Mouse (Mus musculus): ENCODE measurements around the gene Asf1b. TPM values are rescaled to one million over a fixed set of nuclear protein-coding genes. Genes with fewer than 3 reads are reported as not detected.
"Not testable (repeated sequence)": the region's sequence is repeated elsewhere in the genome, so short reads cannot be mapped to it uniquely, and the experiment has no call there.

Asf1b gene
- polyA plus RNA-seq, 1 experiment from 2014 or later, result 72.2 TPM

- Histone ChIP-seq H3K27me3 (ENCODE audit: control insufficient read depth, insufficient read depth, low read length) (peaks cover 10% of the 10 kb centered on the region), H3K9me3 (replicated peaks; ENCODE audit: control insufficient read depth, low read length) (no peaks in the 10 kb centered on the region), H3K4me3 (ENCODE audit: low read depth, low read length) (no peak overlapping the region), H3K4me1 (ENCODE audit: control insufficient read depth, insufficient read depth, low read length) (peaks cover 21% of the 10 kb centered on the region), H3K9ac (ENCODE audit: low read depth, low read length) (no peak overlapping the region), H3K36me3 (ENCODE audit: control insufficient read depth, insufficient read depth, low read length) (no peaks in the 10 kb centered on the region), H3K4me2 (no peak overlapping the region), H3K27ac (ENCODE audit: low read depth, low read length) (no peak overlapping the region)
- ATAC-seq (replicated peaks; ENCODE audit: insufficient number of reproducible peaks, low FRiP score, low TSS enrichment), result no peak
- WGBS (ENCODE audit: insufficient replicate concordance), result 66% methylated on average over 12 of the region's 12 CpGs
Observed at GRCm38 (mm10) chr8:84002957-84003611, 47.8 kb downstream of the Asf1b start.

GRCm38 (mm10) chr8:84003612-84004246 is 48.4 kb downstream of the Asf1b start:
- peak overlapping the region; percentile 81 for H3K9ac ChIP-seq (ENCODE audit: low read depth, low read length)
- peak overlapping the region; percentile 89 for H3K4me2 ChIP-seq
- H3K9me3 ChIP-seq (replicated peaks; ENCODE audit: control insufficient read depth, low read length), result no peaks in the 10 kb centered on the region
- no peaks in the 10 kb centered on the region for H3K36me3 ChIP-seq (ENCODE audit: control insufficient read depth, insufficient read depth, low read length)
- no peak overlapping the region for H3K27ac ChIP-seq (ENCODE audit: low read depth, low read length)
- 78% methylated on average over 6 of the region's 6 CpGs for WGBS (ENCODE audit: insufficient replicate concordance)
- no peak for ATAC-seq (replicated peaks; ENCODE audit: insufficient number of reproducible peaks, low FRiP score, low TSS enrichment)
- H3K4me1 ChIP-seq (ENCODE audit: control insufficient read depth, insufficient read depth, low read length), result peaks cover 20% of the 10 kb centered on the region
- peaks cover 10% of the 10 kb centered on the region for H3K27me3 ChIP-seq (ENCODE audit: control insufficient read depth, insufficient read depth, low read length)
- peak overlapping the region; percentile 66 for H3K4me3 ChIP-seq (ENCODE audit: low read depth, low read length)

- peak overlapping the region; percentile 89 for H3K4me2 ChIP-seq
- peaks cover 10% of the 10 kb centered on the region for H3K27me3 ChIP-seq (ENCODE audit: control insufficient read depth, insufficient read depth, low read length)
- 2% methylated on average over 30 of the region's 30 CpGs for WGBS (ENCODE audit: insufficient replicate concordance)
- peaks cover 10% of the 10 kb centered on the region for H3K4me1 ChIP-seq (ENCODE audit: control insufficient read depth, insufficient read depth, low read length)
- peak; percentile 77 for ATAC-seq (replicated peaks; ENCODE audit: insufficient number of reproducible peaks, low FRiP score, low TSS enrichment)
- H3K9ac ChIP-seq (ENCODE audit: low read depth, low read length), result peak overlapping the region; percentile 81
- H3K27ac ChIP-seq (ENCODE audit: low read depth, low read length), result peak overlapping the region; percentile 72
- H3K9me3 ChIP-seq (replicated peaks; ENCODE audit: control insufficient read depth, low read length), result no peaks in the 10 kb centered on the region
- H3K4me3 ChIP-seq (ENCODE audit: low read depth, low read length), result peak overlapping the region; percentile 66
- H3K36me3 ChIP-seq (ENCODE audit: control insufficient read depth, insufficient read depth, low read length), result no peaks in the 10 kb centered on the region
Observed at GRCm38 (mm10) chr8:84004533-84005201, 49.4 kb downstream of the Asf1b start.

GRCm38 (mm10) chr8:84005502-84005901 is 50.2 kb downstream of the Asf1b start:
- ATAC-seq (replicated peaks; ENCODE audit: insufficient number of reproducible peaks, low FRiP score, low TSS enrichment); H3K9ac ChIP-seq (ENCODE audit: low read depth, low read length); H3K4me3 ChIP-seq (ENCODE audit: low read depth, low read length); H3K27ac ChIP-seq (ENCODE audit: low read depth, low read length); H3K4me2 ChIP-seq; H3K36me3 ChIP-seq (ENCODE audit: control insufficient read depth, insufficient read depth, low read length); H3K9me3 ChIP-seq (replicated peaks; ENCODE audit: control insufficient read depth, low read length): not testable (repeated sequence)
- Histone ChIP-seq H3K4me1 (ENCODE audit: control insufficient read depth, insufficient read depth, low read length) (peaks cover 10% of the 10 kb centered on the region), H3K27me3 (ENCODE audit: control insufficient read depth, insufficient read depth, low read length) (peaks cover 16% of the 10 kb centered on the region)
- WGBS (ENCODE audit: insufficient replicate concordance), result 89% methylated on average over 7 of the region's 7 CpGs

GRCm38 (mm10) chr8:84008362-84008761 is 53.1 kb downstream of the Asf1b start:
- H3K27ac ChIP-seq (ENCODE audit: low read depth, low read length), result no peak overlapping the region
- no peak overlapping the region for H3K4me2 ChIP-seq
- H3K9ac ChIP-seq (ENCODE audit: low read depth, low read length), result no peak overlapping the region
- no peak overlapping the region for H3K4me3 ChIP-seq (ENCODE audit: low read depth, low read length)
- WGBS (ENCODE audit: insufficient replicate concordance), result 29% methylated on average over 7 of the region's 7 CpGs
- H3K36me3 ChIP-seq (ENCODE audit: control insufficient read depth, insufficient read depth, low read length), result no peaks in the 10 kb centered on the region
- H3K27me3 ChIP-seq (ENCODE audit: control insufficient read depth, insufficient read depth, low read length), result peaks cover 38% of the 10 kb centered on the region
- no peaks in the 10 kb centered on the region for H3K9me3 ChIP-seq (replicated peaks; ENCODE audit: control insufficient read depth, low read length)
- ATAC-seq (replicated peaks; ENCODE audit: insufficient number of reproducible peaks, low FRiP score, low TSS enrichment), result no peak
- peaks cover 23% of the 10 kb centered on the region for H3K4me1 ChIP-seq (ENCODE audit: control insufficient read depth, insufficient read depth, low read length)

GRCm38 (mm10) chr8:84009876-84010275 is 54.6 kb downstream of the Asf1b start:
- Histone ChIP-seq H3K27me3 (ENCODE audit: control insufficient read depth, insufficient read depth, low read length) (peaks cover 40% of the 10 kb centered on the region), H3K27ac (ENCODE audit: low read depth, low read length) (no peak overlapping the region), H3K9me3 (replicated peaks; ENCODE audit: control insufficient read depth, low read length) (no peaks in the 10 kb centered on the region), H3K4me1 (ENCODE audit: control insufficient read depth, insufficient read depth, low read length) (peaks cover 19% of the 10 kb centered on the region), H3K36me3 (ENCODE audit: control insufficient read depth, insufficient read depth, low read length) (no peaks in the 10 kb centered on the region), H3K4me3 (ENCODE audit: low read depth, low read length) (no peak overlapping the region), H3K9ac (ENCODE audit: low read depth, low read length) (no peak overlapping the region), H3K4me2 (peak overlapping the region; percentile 29; the same call in 1 of the 2 replicates)
- 1% methylated on average over 11 of the region's 11 CpGs for WGBS (ENCODE audit: insufficient replicate concordance)
- no peak for ATAC-seq (replicated peaks; ENCODE audit: insufficient number of reproducible peaks, low FRiP score, low TSS enrichment)

- Histone ChIP-seq H3K9ac (ENCODE audit: low read depth, low read length) (peak overlapping the region; percentile 59), H3K27me3 (ENCODE audit: control insufficient read depth, insufficient read depth, low read length) (peaks cover 40% of the 10 kb centered on the region), H3K36me3 (ENCODE audit: control insufficient read depth, insufficient read depth, low read length) (no peaks in the 10 kb centered on the region), H3K27ac (ENCODE audit: low read depth, low read length) (no peak overlapping the region), H3K4me2 (peak overlapping the region; percentile 97), H3K4me1 (ENCODE audit: control insufficient read depth, insufficient read depth, low read length) (peaks cover 19% of the 10 kb centered on the region), H3K4me3 (ENCODE audit: low read depth, low read length) (peak overlapping the region; percentile 53), H3K9me3 (replicated peaks; ENCODE audit: control insufficient read depth, low read length) (no peaks in the 10 kb centered on the region)
- WGBS (ENCODE audit: insufficient replicate concordance), result 2% methylated on average over 78 of the region's 83 CpGs
- no peak for ATAC-seq (replicated peaks; ENCODE audit: insufficient number of reproducible peaks, low FRiP score, low TSS enrichment)
Observed at GRCm38 (mm10) chr8:84010625-84011611, 55.6 kb downstream of the Asf1b start.

All from heart, embryonic 11.5 days (tissue).